Mouse (Mus musculus) E14TG2a.4 (cell line): ENCODE data around the gene Zcchc7.
A peak's percentile ranks its signal among the peaks of the same experiment; 100 is the strongest.
"Not testable (repeated sequence)": the region's sequence is repeated elsewhere in the genome, so short reads cannot be mapped to it uniquely, and the experiment has no call there.

Experiments
- H3K27me3 ChIP-seq: 2 replicates; pipeline ENCODE4 v1.6.1; 2014; ENCODE audit warnings: low read length, control low read depth; ENCODE audit not compliant: insufficient read depth
- H3K36me3 ChIP-seq: 2 replicates; pipeline ENCODE4 v1.6.1; 2014; ENCODE audit warnings: low read length, control low read depth; ENCODE audit not compliant: insufficient read depth
- H3K4me1 ChIP-seq: replicated peaks from 2 replicates; pipeline ENCODE4 v1.6.1; 2014; ENCODE audit warnings: low read depth, low read length, control low read depth
- H3K4me3 ChIP-seq: replicated peaks from 2 replicates; pipeline ENCODE4 v1.5.1; 2014; ENCODE audit warnings: mild to moderate bottlenecking, low read length
- H3K9me3 ChIP-seq: 2 replicates; pipeline ENCODE4 v1.6.1; 2014; ENCODE audit warnings: low read length, control low read depth
- CTCF ChIP-seq: conservative IDR thresholded peaks from 2 replicates; pipeline ENCODE4 v1.5.1; 2014; ENCODE audit warnings: low read length
- NANOG ChIP-seq: IDR thresholded peaks from 2 replicates; pipeline ENCODE4 v1.6.1; 2014; ENCODE audit warnings: borderline replicate concordance, low read length, mixed read lengths
- POU5F1 ChIP-seq: IDR thresholded peaks from 2 replicates; pipeline ENCODE4 v1.6.1; 2014; ENCODE audit warnings: low read length, borderline replicate concordance

Gene Zcchc7

GRCm38 (mm10) chr4:44721237-44721636 is 34.4 kb upstream of the Zcchc7 start:
- Histone ChIP-seq H3K4me3 (no peak overlapping the region), H3K9me3 (no peaks in the 10 kb centered on the region), H3K4me1 (no peaks in the 10 kb centered on the region), H3K27me3 (peaks cover 56% of the 10 kb centered on the region), H3K36me3 (no peaks in the 10 kb centered on the region)
- TF ChIP-seq NANOG (no peak), CTCF (no peak), POU5F1 (no peak)

- Histone ChIP-seq H3K36me3 (no peaks in the 10 kb centered on the region), H3K4me1 (no peaks in the 10 kb centered on the region), H3K4me3 (no peak overlapping the region), H3K9me3 (no peaks in the 10 kb centered on the region), H3K27me3 (peaks cover 8% of the 10 kb centered on the region)
- TF ChIP-seq CTCF (no peak), NANOG (no peak), POU5F1 (no peak)
Observed at GRCm38 (mm10) chr4:44740471-44740870, 15.2 kb upstream of the Zcchc7 start.

- H3K27me3 ChIP-seq: no peaks in the 10 kb centered on the region
- TF ChIP-seq NANOG (no peak), POU5F1 (no peak), CTCF (no peak)
- H3K4me1 ChIP-seq: peaks cover 22% of the 10 kb centered on the region
- H3K4me3 ChIP-seq: peak overlapping the region; percentile 100
- peaks cover 2% of the 10 kb centered on the region; the same call in 1 of the 2 replicates for H3K36me3 ChIP-seq
- no peaks in the 10 kb centered on the region for H3K9me3 ChIP-seq
Observed at GRCm38 (mm10) chr4:44756134-44756951, 666 bp downstream of the Zcchc7 start.

GRCm38 (mm10) chr4:44757131-44757530 is 1.5 kb downstream of the Zcchc7 start:
- not testable (repeated sequence) for H3K9me3 ChIP-seq, H3K27me3 ChIP-seq, H3K36me3 ChIP-seq
- Histone ChIP-seq H3K4me3 (peak overlapping the region; percentile 100), H3K4me1 (peaks cover 22% of the 10 kb centered on the region)

- no peak for TF ChIP-seq NANOG
- no peak for TF ChIP-seq CTCF
- no peak for TF ChIP-seq POU5F1
- Histone ChIP-seq H3K4me3 (no peak overlapping the region), H3K36me3 (peaks cover 8% of the 10 kb centered on the region; the same call in 1 of the 2 replicates), H3K27me3 (no peaks in the 10 kb centered on the region), H3K4me1 (peaks cover 10% of the 10 kb centered on the region; the same call in 1 of the 2 replicates), H3K9me3 (no peaks in the 10 kb centered on the region)
Observed at GRCm38 (mm10) chr4:44774890-44775289, 19.2 kb downstream of the Zcchc7 start.

- Histone ChIP-seq H3K9me3 (no peaks in the 10 kb centered on the region), H3K27me3 (no peaks in the 10 kb centered on the region), H3K4me1 (peaks cover 13% of the 10 kb centered on the region), H3K4me3 (no peak overlapping the region), H3K36me3 (peaks cover 3% of the 10 kb centered on the region; the same call in 1 of the 2 replicates)
- TF ChIP-seq POU5F1: no peak
Observed at GRCm38 (mm10) chr4:44776651-44777050, 21.0 kb downstream of the Zcchc7 start.

- no peak for TF ChIP-seq POU5F1
- Histone ChIP-seq H3K9me3 (no peaks in the 10 kb centered on the region), H3K4me1 (peaks cover 13% of the 10 kb centered on the region), H3K27me3 (no peaks in the 10 kb centered on the region), H3K4me3 (no peak overlapping the region), H3K36me3 (peaks cover 1% of the 10 kb centered on the region; the same call in 1 of the 2 replicates)
Observed at GRCm38 (mm10) chr4:44777101-44777500, 21.4 kb downstream of the Zcchc7 start.

GRCm38 (mm10) chr4:44777711-44778110 is 22.0 kb downstream of the Zcchc7 start:
- no peaks in the 10 kb centered on the region for H3K27me3 ChIP-seq
- no peak overlapping the region for H3K4me3 ChIP-seq
- H3K36me3 ChIP-seq: no peaks in the 10 kb centered on the region
- no peaks in the 10 kb centered on the region for H3K9me3 ChIP-seq
- peaks cover 13% of the 10 kb centered on the region for H3K4me1 ChIP-seq
- TF ChIP-seq POU5F1 (no peak), NANOG (no peak), CTCF (no peak)

GRCm38 (mm10) chr4:44778316-44778715 is 22.6 kb downstream of the Zcchc7 start:
- no peak overlapping the region for H3K4me3 ChIP-seq
- no peaks in the 10 kb centered on the region for H3K27me3 ChIP-seq
- no peaks in the 10 kb centered on the region for H3K9me3 ChIP-seq
- H3K4me1 ChIP-seq: peaks cover 18% of the 10 kb centered on the region
- no peaks in the 10 kb centered on the region for H3K36me3 ChIP-seq
- TF ChIP-seq POU5F1 (no peak), NANOG (no peak), CTCF (no peak)
